1 mouse cellular context compared by ENCODE assay signal in genomic region chr7:4581481-4581880, GRCm38 (mm10). TPM values are rescaled to one million over a fixed set of nuclear protein-coding genes. Genes with fewer than 3 reads are reported as not detected.
"Had no signal": no experiment of that assay in that cellular context is flagged by ENCODE, and none has a peak within 500 bp of the region (broad histone marks: within the 10 kb centered on the region; RNA-seq: fewer than 3 reads in every experiment).

No protein-coding gene starts in this region.

RNA-seq across cellular contexts. Expression of gene Ptprh, which starts 22.4 kb away (rescaled TPM):
- total RNA-seq: neutrophil, adult 5-6 weeks had no signal

RNA-seq across cellular contexts. Expression of gene Syt5, which starts 34.1 kb away (rescaled TPM):
- total RNA-seq: neutrophil, adult 5-6 weeks had no signal
